Mouse (Mus musculus): Measurements from ENCODE around the gene Hist1h2ae. TPM values are rescaled to one million over a fixed set of nuclear protein-coding genes. Genes with fewer than 3 reads are reported as not detected.
A peak's percentile ranks its signal among the peaks of the same experiment; 100 is the strongest.
"Not testable (repeated sequence)": the region's sequence is repeated elsewhere in the genome, so short reads cannot be mapped to it uniquely, and the experiment has no call there.

The Hist1h2ae gene
- polyA plus RNA-seq, 1 experiment from 2014 or later = 114 TPM

- WGBS = 8% methylated on average over 9 of the region's 9 CpGs
- H3K9ac ChIP-seq (ENCODE audit: low read depth, low read length) = no peak overlapping the region
- H3K4me1 ChIP-seq (ENCODE audit: control insufficient read depth, insufficient read depth, low read length) = no peaks in the 10 kb centered on the region
- H3K27me3 ChIP-seq (ENCODE audit: control insufficient read depth, insufficient read depth, low read length) = no peaks in the 10 kb centered on the region
- H3K4me3 ChIP-seq (ENCODE audit: low read length) = no peak overlapping the region
- H3K36me3 ChIP-seq (ENCODE audit: control insufficient read depth, insufficient read depth, low read length) = no peaks in the 10 kb centered on the region
- no peaks in the 10 kb centered on the region for H3K9me3 ChIP-seq (ENCODE audit: control insufficient read depth, low read length)
- ATAC-seq (ENCODE audit: low FRiP score, low TSS enrichment) = peak; percentile 77; the same call in 1 of the 2 replicates
- no peak overlapping the region for H3K4me2 ChIP-seq (replicated peaks; ENCODE audit: low read depth, low read length)
- H3K27ac ChIP-seq (ENCODE audit: low read depth, low read length) = no peak overlapping the region
Measured at GRCm38 (mm10) chr13:23597957-23598356, 26.9 kb upstream of the Hist1h2ae start.

GRCm38 (mm10) chr13:23595622-23596372, 24.8 kb upstream of the Hist1h2ae start:
- no peak overlapping the region for H3K9ac ChIP-seq (ENCODE audit: low read depth, low read length)
- H3K27me3 ChIP-seq (ENCODE audit: control insufficient read depth, insufficient read depth, low read length) = no peaks in the 10 kb centered on the region
- H3K4me3 ChIP-seq (ENCODE audit: low read length) = no peak overlapping the region
- ATAC-seq (ENCODE audit: low FRiP score, low TSS enrichment) = no peak
- no peak overlapping the region for H3K4me2 ChIP-seq (replicated peaks; ENCODE audit: low read depth, low read length)
- H3K9me3 ChIP-seq (ENCODE audit: control insufficient read depth, low read length) = no peaks in the 10 kb centered on the region
- H3K36me3 ChIP-seq (ENCODE audit: control insufficient read depth, insufficient read depth, low read length) = no peaks in the 10 kb centered on the region
- no peak overlapping the region for H3K27ac ChIP-seq (ENCODE audit: low read depth, low read length)
- 88% methylated on average over 7 of the region's 7 CpGs for WGBS
- H3K4me1 ChIP-seq (ENCODE audit: control insufficient read depth, insufficient read depth, low read length) = no peaks in the 10 kb centered on the region

GRCm38 (mm10) chr13:23595185-23595584, 24.2 kb upstream of the Hist1h2ae start:
- ATAC-seq (ENCODE audit: low FRiP score, low TSS enrichment) = no peak
- H3K9ac ChIP-seq (ENCODE audit: low read depth, low read length) = no peak overlapping the region
- H3K27me3 ChIP-seq (ENCODE audit: control insufficient read depth, insufficient read depth, low read length) = no peaks in the 10 kb centered on the region
- no peaks in the 10 kb centered on the region for H3K36me3 ChIP-seq (ENCODE audit: control insufficient read depth, insufficient read depth, low read length)
- H3K4me3 ChIP-seq (ENCODE audit: low read length) = no peak overlapping the region
- no peak overlapping the region for H3K27ac ChIP-seq (ENCODE audit: low read depth, low read length)
- 81% methylated on average over 2 of the region's 2 CpGs for WGBS
- H3K4me2 ChIP-seq (replicated peaks; ENCODE audit: low read depth, low read length) = no peak overlapping the region
- no peaks in the 10 kb centered on the region for H3K9me3 ChIP-seq (ENCODE audit: control insufficient read depth, low read length)
- no peaks in the 10 kb centered on the region for H3K4me1 ChIP-seq (ENCODE audit: control insufficient read depth, insufficient read depth, low read length)

- no peak overlapping the region for H3K4me2 ChIP-seq (replicated peaks; ENCODE audit: low read depth, low read length)
- H3K9me3 ChIP-seq (ENCODE audit: control insufficient read depth, low read length) = no peaks in the 10 kb centered on the region
- H3K36me3 ChIP-seq (ENCODE audit: control insufficient read depth, insufficient read depth, low read length) = no peaks in the 10 kb centered on the region
- whole genome bisulfite sequencing = 72% methylated on average over 5 of the region's 5 CpGs
- H3K9ac ChIP-seq (ENCODE audit: low read depth, low read length) = 0 out of 2 replicates have a peak overlapping the region, but pooled peaks have one; percentile 7
- H3K27me3 ChIP-seq (ENCODE audit: control insufficient read depth, insufficient read depth, low read length) = no peaks in the 10 kb centered on the region
- no peaks in the 10 kb centered on the region for H3K4me1 ChIP-seq (ENCODE audit: control insufficient read depth, insufficient read depth, low read length)
- H3K27ac ChIP-seq (ENCODE audit: low read depth, low read length) = peak overlapping the region; percentile 80
- no peak overlapping the region for H3K4me3 ChIP-seq (ENCODE audit: low read length)
- peak; percentile 60; the same call in 1 of the 2 replicates for ATAC-seq (ENCODE audit: low FRiP score, low TSS enrichment)
Measured at GRCm38 (mm10) chr13:23593051-23593770, 22.2 kb upstream of the Hist1h2ae start.

GRCm38 (mm10) chr13:23592614-23593013, 21.6 kb upstream of the Hist1h2ae start:
- Histone ChIP-seq H3K27me3 (ENCODE audit: control insufficient read depth, insufficient read depth, low read length) (no peaks in the 10 kb centered on the region), H3K4me3 (ENCODE audit: low read length) (no peak overlapping the region), H3K9ac (ENCODE audit: low read depth, low read length) (no peak overlapping the region), H3K27ac (ENCODE audit: low read depth, low read length) (peak overlapping the region; percentile 80), H3K4me2 (replicated peaks; ENCODE audit: low read depth, low read length) (no peak overlapping the region), H3K4me1 (ENCODE audit: control insufficient read depth, insufficient read depth, low read length) (no peaks in the 10 kb centered on the region), H3K36me3 (ENCODE audit: control insufficient read depth, insufficient read depth, low read length) (no peaks in the 10 kb centered on the region), H3K9me3 (ENCODE audit: control insufficient read depth, low read length) (no peaks in the 10 kb centered on the region)
- ATAC-seq (ENCODE audit: low FRiP score, low TSS enrichment) = no peak
- 72% methylated on average over 7 of the region's 7 CpGs for WGBS

- not testable (repeated sequence) for H3K27me3 ChIP-seq (ENCODE audit: control insufficient read depth, insufficient read depth, low read length); H3K9me3 ChIP-seq (ENCODE audit: control insufficient read depth, low read length); ATAC-seq (ENCODE audit: low FRiP score, low TSS enrichment); H3K4me1 ChIP-seq (ENCODE audit: control insufficient read depth, insufficient read depth, low read length); H3K4me2 ChIP-seq (replicated peaks; ENCODE audit: low read depth, low read length); H3K36me3 ChIP-seq (ENCODE audit: control insufficient read depth, insufficient read depth, low read length); H3K9ac ChIP-seq (ENCODE audit: low read depth, low read length); H3K4me3 ChIP-seq (ENCODE audit: low read length); H3K27ac ChIP-seq (ENCODE audit: low read depth, low read length)
- 85% methylated on average over 7 of the region's 7 CpGs for WGBS
Measured at GRCm38 (mm10) chr13:23591886-23592285, 20.9 kb upstream of the Hist1h2ae start.

GRCm38 (mm10) chr13:23591206-23591605, 20.2 kb upstream of the Hist1h2ae start:
- H3K27me3 ChIP-seq (ENCODE audit: control insufficient read depth, insufficient read depth, low read length) = no peaks in the 10 kb centered on the region
- no peak for ATAC-seq (ENCODE audit: low FRiP score, low TSS enrichment)
- H3K9ac ChIP-seq (ENCODE audit: low read depth, low read length) = no peak overlapping the region
- no peak overlapping the region for H3K27ac ChIP-seq (ENCODE audit: low read depth, low read length)
- WGBS = 98% methylated on average over 7 of the region's 7 CpGs
- H3K4me1 ChIP-seq (ENCODE audit: control insufficient read depth, insufficient read depth, low read length) = no peaks in the 10 kb centered on the region
- H3K4me2 ChIP-seq (replicated peaks; ENCODE audit: low read depth, low read length) = no peak overlapping the region
- no peaks in the 10 kb centered on the region for H3K36me3 ChIP-seq (ENCODE audit: control insufficient read depth, insufficient read depth, low read length)
- no peak overlapping the region for H3K4me3 ChIP-seq (ENCODE audit: low read length)
- no peaks in the 10 kb centered on the region for H3K9me3 ChIP-seq (ENCODE audit: control insufficient read depth, low read length)

- H3K9me3 ChIP-seq (ENCODE audit: control insufficient read depth, low read length) = no peaks in the 10 kb centered on the region
- peak overlapping the region; percentile 33; the same call in 1 of the 2 replicates for H3K4me3 ChIP-seq (ENCODE audit: low read length)
- H3K36me3 ChIP-seq (ENCODE audit: control insufficient read depth, insufficient read depth, low read length) = no peaks in the 10 kb centered on the region
- peak overlapping the region; percentile 98 for H3K27ac ChIP-seq (ENCODE audit: low read depth, low read length)
- H3K4me1 ChIP-seq (ENCODE audit: control insufficient read depth, insufficient read depth, low read length) = peaks cover 12% of the 10 kb centered on the region
- H3K4me2 ChIP-seq (replicated peaks; ENCODE audit: low read depth, low read length) = peak overlapping the region; percentile 59
- WGBS = 3% methylated on average over 1 of the region's 1 CpGs
- no peaks in the 10 kb centered on the region for H3K27me3 ChIP-seq (ENCODE audit: control insufficient read depth, insufficient read depth, low read length)
- no peak for ATAC-seq (ENCODE audit: low FRiP score, low TSS enrichment)
- H3K9ac ChIP-seq (ENCODE audit: low read depth, low read length) = peak overlapping the region; percentile 63
Measured at GRCm38 (mm10) chr13:23586940-23587225, 15.9 kb upstream of the Hist1h2ae start.
